Mouse (Mus musculus) lung, embryonic 14.5 days (tissue): ENCODE measurements around the gene Gm20379. TPM values are rescaled to one million over a fixed set of nuclear protein-coding genes. Genes with fewer than 3 reads are reported as not detected.
A peak's percentile ranks its signal among the peaks of the same experiment; 100 is the strongest.

Experiments used
- ATAC-seq: fragments of 200-750 bp; cut with Nextera tagmentation; 2 replicates; pipeline ENCODE4 v1.8.0; 2017; ENCODE audit warnings: mild to moderate bottlenecking, moderate TSS enrichment, moderate library complexity; ENCODE audit not compliant: insufficient read depth
- DNase-seq: peaks from one replicate; pipeline ENCODE4 v3.0.0-alpha.2; 2015
- H3K27ac ChIP-seq: fragments of 300-500 bp; sonication (generic); 2 replicates; pipeline ENCODE4 v1.5.1; 2014; ENCODE audit warnings: low read depth, mild to moderate bottlenecking, moderate library complexity
- H3K27me3 ChIP-seq: fragments of 300-500 bp; sonication (generic); 2 replicates; pipeline ENCODE4 v1.6.1; 2014; ENCODE audit warnings: low read length, control low read depth; ENCODE audit not compliant: insufficient read depth
- H3K36me3 ChIP-seq: fragments of 300-500 bp; sonication (generic); 2 replicates; pipeline ENCODE4 v1.6.1; 2014; ENCODE audit warnings: control low read depth; ENCODE audit not compliant: insufficient read depth
- H3K4me1 ChIP-seq: fragments of 300-500 bp; sonication (generic); 2 replicates; pipeline ENCODE4 v1.6.1; 2014; ENCODE audit warnings: antibody characterized with exemption, control low read depth; ENCODE audit not compliant: insufficient read depth
- H3K4me2 ChIP-seq: fragments of 300-500 bp; sonication (generic); 2 replicates; pipeline ENCODE4 v1.6.1; 2014; ENCODE audit warnings: mild to moderate bottlenecking
- H3K4me3 ChIP-seq: fragments of 300-500 bp; sonication (generic); 2 replicates; pipeline ENCODE4 v1.5.1; 2014; ENCODE audit warnings: low read depth, low read length
- H3K9ac ChIP-seq: fragments of 300-500 bp; sonication (generic); 2 replicates; pipeline ENCODE4 v1.6.1; 2014
- H3K9me3 ChIP-seq: fragments of 300-500 bp; sonication (generic); 2 replicates; pipeline ENCODE4 v1.6.1; 2016; ENCODE audit warnings: low read depth, low read length, control low read depth
- CTCF ChIP-seq: IDR thresholded peaks from 2 replicates; pipeline ENCODE4 v1.5.1; 2016; ENCODE audit warnings: antibody characterized with exemption, low read depth
- WGBS: fragments of 180-500 bp; shearing (Covaris S2); extraction: QIAGEN DNeasy Blood & Tissue Kit; methylation state at CpG from one replicate; pipeline ENCODE4 v1.1.7; 2014; 5-methylcytosine and 5-hydroxymethylcytosine counted together
- polyA plus RNA-seq: library from polyadenylated mRNA; unstranded; fragments of >200 nt; fragmentation: Nextera tagmentation; extraction: Ambion mirVana; gene quantifications from 2 replicates; pipeline ENCODE4 v1.2.1, GENCODE M21; 2014

Gene Gm20379
- polyA plus RNA-seq, 1 experiment from 2014 or later, result 0.95 TPM

DNA sequence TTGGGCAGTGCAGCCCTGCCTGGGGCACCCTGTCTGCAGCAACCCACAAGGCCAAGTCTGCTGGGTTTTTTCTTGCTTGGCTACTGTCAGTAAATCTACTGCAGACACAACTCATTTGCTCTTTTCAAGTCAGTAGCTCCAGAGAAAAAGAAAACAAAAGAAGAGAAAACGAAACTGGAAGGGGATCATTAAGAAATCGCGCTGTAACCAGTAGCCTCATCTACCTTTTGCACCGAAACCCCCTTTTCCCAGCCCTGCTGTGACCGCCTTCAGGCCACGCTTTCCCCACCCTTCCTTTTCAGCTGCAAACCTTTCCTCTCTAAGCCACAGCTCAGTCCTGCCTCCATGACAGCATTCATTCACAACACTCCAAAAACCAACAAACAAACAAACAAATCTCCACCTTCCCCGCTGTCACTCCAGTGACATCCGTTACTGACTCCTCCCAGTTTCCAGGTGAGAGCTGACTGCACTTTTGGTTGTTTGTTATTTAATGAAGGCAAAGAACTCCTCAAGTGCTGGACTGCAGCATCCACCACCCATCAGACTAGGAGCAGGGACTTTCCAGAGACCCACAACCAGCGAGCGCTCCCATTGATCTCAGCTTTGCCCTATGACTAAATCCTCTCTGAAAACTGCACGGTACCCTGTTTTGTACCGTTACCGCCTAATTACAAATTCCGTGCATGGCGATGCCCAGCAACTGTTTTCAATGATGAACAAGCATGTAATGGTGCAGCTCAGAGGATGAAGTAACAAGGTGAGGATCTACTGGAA lies 26.5 kb downstream of the Gm20379 start:
- TF ChIP-seq CTCF, result no peak
- Histone ChIP-seq H3K36me3 (peaks cover 17% of the 10 kb centered on the region; the same call in 1 of the 2 replicates), H3K4me1 (no peaks in the 10 kb centered on the region), H3K9ac (no peak overlapping the region), H3K27me3 (no peaks in the 10 kb centered on the region), H3K9me3 (no peaks in the 10 kb centered on the region), H3K4me3 (no peak overlapping the region), H3K4me2 (no peak overlapping the region), H3K27ac (no peak overlapping the region)
- 81% methylated on average over 15 of the region's 15 CpGs for WGBS
- no peak for DNase-seq
- ATAC-seq, result no peak

DNA sequence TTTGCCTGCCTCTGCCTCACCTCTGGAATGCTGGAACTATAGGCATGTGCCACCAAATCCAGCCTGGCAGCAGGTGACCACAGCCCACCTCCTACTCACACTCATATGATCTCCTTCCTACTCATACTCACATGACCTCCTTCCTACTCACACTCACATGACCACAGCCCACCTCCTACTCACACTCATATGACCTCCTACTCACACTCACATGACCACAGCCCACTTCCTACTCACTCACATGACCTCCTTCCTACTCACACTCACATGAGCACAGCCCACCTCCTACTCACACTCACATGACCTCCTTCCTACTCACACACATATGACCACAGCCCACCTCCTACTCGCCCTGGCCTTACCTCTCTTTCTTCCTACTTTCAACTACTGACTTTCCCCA lies 31.1 kb downstream of the Gm20379 start:
- H3K4me1 ChIP-seq, result no peaks in the 10 kb centered on the region
- no peaks in the 10 kb centered on the region for H3K27me3 ChIP-seq
- peaks cover 12% of the 10 kb centered on the region; the same call in 1 of the 2 replicates for H3K36me3 ChIP-seq
- H3K9ac ChIP-seq, result no peak overlapping the region
- no peaks in the 10 kb centered on the region for H3K9me3 ChIP-seq
- no peak for ATAC-seq
- 88% methylated on average over 1 of the region's 1 CpGs for WGBS
- no peak for TF ChIP-seq CTCF
- DNase-seq, result no peak
- H3K4me3 ChIP-seq, result no peak overlapping the region
- H3K27ac ChIP-seq, result no peak overlapping the region
- H3K4me2 ChIP-seq, result no peak overlapping the region

DNA sequence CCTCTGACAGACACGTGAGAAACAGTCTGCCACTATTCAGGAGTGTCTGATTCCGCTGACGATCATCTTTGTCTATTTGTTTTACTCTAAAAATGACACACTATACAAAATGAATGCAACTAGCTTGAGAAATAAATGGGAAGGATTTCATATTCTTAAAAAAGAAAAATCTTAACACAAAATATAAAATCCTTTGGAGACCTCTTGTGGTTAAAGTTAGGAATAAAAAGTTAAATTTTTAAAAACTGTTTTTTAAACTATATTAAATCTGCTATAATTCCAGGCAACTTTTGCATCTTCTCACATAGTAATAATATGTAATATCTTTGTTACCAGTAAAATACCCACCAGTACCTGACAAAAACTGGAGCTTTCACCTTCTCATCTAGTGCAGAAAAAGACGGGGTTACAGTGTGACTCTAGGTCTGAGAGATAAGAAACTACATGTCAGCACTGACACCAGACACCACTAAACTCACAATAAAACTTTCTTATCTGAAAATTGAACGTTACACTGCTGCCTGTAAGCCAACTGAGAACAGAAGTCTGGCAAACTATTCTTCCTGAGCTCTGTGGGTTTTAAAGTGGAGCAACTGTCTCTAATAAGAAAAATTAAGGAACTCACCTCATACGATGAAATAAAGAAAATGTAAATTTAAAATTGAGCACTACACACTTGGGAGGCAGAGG lies 32.1 kb downstream of the Gm20379 start:
- no peaks in the 10 kb centered on the region for H3K4me1 ChIP-seq
- ATAC-seq, result no peak
- H3K27me3 ChIP-seq, result no peaks in the 10 kb centered on the region
- H3K9me3 ChIP-seq, result no peaks in the 10 kb centered on the region
- TF ChIP-seq CTCF, result no peak
- H3K9ac ChIP-seq, result no peak overlapping the region
- H3K4me3 ChIP-seq, result no peak overlapping the region
- 64% methylated on average over 6 of the region's 6 CpGs for WGBS
- H3K4me2 ChIP-seq, result no peak overlapping the region
- peaks cover 19% of the 10 kb centered on the region for H3K36me3 ChIP-seq
- DNase-seq, result peak; percentile 9
- H3K27ac ChIP-seq, result no peak overlapping the region

DNA sequence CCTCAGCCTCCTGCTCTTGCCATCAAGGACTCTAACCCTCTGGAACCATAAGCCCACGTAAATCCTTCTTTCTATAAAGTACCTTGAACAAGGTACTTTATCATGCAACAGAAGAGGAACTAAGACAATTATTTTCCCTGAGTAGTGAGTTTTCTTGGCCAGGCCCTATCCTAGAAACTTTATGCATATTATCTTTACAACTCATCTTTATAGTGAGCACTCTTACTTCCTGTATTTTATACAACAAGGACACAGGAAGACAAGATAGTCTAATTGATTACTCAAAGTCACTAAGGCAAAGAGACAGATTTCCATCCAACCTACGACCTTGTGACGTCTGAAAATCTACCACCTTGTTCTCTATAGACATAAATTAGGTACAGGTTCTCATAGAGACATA lies 34.0 kb downstream of the Gm20379 start:
- Histone ChIP-seq H3K27me3 (no peaks in the 10 kb centered on the region), H3K4me1 (no peaks in the 10 kb centered on the region), H3K9me3 (no peaks in the 10 kb centered on the region), H3K4me3 (no peak overlapping the region), H3K9ac (no peak overlapping the region), H3K4me2 (no peak overlapping the region), H3K36me3 (peaks cover 35% of the 10 kb centered on the region), H3K27ac (no peak overlapping the region)
- ATAC-seq (no peak), DNase-seq (no peak)
- no peak for TF ChIP-seq CTCF
- 81% methylated on average over 3 of the region's 3 CpGs for WGBS

DNA sequence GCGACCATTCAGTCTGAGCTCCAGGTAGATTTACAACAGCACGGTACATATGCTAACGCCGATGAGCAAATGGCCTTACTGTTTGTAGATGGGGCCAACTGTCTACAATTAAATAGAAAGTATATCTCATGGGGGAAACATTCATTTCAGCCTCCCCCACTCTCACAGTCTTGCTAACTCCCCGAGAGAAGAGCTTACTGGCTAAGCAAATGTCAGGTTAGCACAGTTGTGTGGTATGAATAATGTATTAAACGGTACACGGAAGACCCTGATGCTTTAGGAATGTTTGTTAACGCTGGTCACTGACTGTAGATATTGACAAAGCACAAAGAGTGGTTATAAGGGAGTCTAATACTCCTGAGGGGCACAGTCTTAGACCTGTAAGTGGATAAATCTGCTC lies 38.3 kb downstream of the Gm20379 start:
- Histone ChIP-seq H3K4me2 (no peak overlapping the region), H3K4me1 (no peaks in the 10 kb centered on the region), H3K9me3 (no peaks in the 10 kb centered on the region), H3K27ac (no peak overlapping the region), H3K4me3 (no peak overlapping the region), H3K36me3 (peaks cover 64% of the 10 kb centered on the region), H3K27me3 (no peaks in the 10 kb centered on the region), H3K9ac (no peak overlapping the region)
- TF ChIP-seq CTCF, result no peak
- WGBS, result 90% methylated on average over 8 of the region's 8 CpGs
- DNase-seq (no peak), ATAC-seq (no peak)

DNA sequence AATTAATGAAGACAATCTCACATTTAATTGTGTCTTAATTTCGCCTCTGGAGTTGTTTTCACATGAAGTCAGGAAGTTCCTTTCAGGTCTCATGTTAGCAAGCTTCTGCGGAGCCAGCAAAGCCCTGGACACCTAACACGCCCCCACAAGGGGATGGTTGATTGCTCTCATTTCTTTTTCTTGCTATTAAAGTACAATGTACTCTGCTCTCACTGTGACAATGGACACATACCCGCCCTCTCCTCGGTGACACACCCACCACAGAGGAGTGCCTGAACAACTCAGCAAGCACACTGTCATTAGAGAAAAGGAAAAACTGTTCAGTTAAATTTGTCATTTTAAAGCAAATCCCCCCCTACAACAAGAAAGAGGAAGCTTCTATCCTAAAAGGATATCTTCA lies 40.6 kb downstream of the Gm20379 start:
- H3K4me1 ChIP-seq, result no peaks in the 10 kb centered on the region
- H3K36me3 ChIP-seq, result peaks cover 70% of the 10 kb centered on the region
- H3K27me3 ChIP-seq, result no peaks in the 10 kb centered on the region
- no peaks in the 10 kb centered on the region for H3K9me3 ChIP-seq
- no peak for DNase-seq
- no peak overlapping the region for H3K4me2 ChIP-seq
- H3K27ac ChIP-seq, result no peak overlapping the region
- no peak for TF ChIP-seq CTCF
- WGBS, result 86% methylated on average over 5 of the region's 5 CpGs
- no peak overlapping the region for H3K9ac ChIP-seq
- H3K4me3 ChIP-seq, result no peak overlapping the region
- ATAC-seq, result no peak

DNA sequence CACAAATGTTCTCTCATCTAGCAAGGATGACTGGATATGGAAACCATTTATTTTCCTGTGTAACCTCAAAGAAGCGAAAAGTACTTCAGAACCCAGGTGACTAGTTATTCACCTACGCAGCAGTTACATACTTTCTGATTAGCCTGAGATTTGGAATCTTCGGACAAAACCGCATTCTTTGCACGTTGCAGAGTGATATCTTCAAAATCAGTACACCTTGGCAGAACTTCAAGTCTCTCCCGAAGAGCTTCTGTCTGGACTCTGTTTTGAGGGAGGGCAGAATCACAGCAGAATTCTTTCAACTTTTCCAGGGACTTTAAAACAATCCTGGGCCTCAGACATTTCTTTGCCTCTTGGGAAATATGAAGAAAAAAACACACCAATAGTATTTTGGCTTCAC lies 45.3 kb downstream of the Gm20379 start:
- WGBS, result 83% methylated on average over 6 of the region's 6 CpGs
- no peak for DNase-seq
- Histone ChIP-seq H3K4me3 (no peak overlapping the region), H3K27ac (no peak overlapping the region), H3K9ac (no peak overlapping the region), H3K4me2 (no peak overlapping the region), H3K4me1 (no peaks in the 10 kb centered on the region), H3K36me3 (peaks cover 38% of the 10 kb centered on the region), H3K9me3 (no peaks in the 10 kb centered on the region), H3K27me3 (no peaks in the 10 kb centered on the region)
- no peak for TF ChIP-seq CTCF
- no peak for ATAC-seq
